In the genomic region with DNA sequence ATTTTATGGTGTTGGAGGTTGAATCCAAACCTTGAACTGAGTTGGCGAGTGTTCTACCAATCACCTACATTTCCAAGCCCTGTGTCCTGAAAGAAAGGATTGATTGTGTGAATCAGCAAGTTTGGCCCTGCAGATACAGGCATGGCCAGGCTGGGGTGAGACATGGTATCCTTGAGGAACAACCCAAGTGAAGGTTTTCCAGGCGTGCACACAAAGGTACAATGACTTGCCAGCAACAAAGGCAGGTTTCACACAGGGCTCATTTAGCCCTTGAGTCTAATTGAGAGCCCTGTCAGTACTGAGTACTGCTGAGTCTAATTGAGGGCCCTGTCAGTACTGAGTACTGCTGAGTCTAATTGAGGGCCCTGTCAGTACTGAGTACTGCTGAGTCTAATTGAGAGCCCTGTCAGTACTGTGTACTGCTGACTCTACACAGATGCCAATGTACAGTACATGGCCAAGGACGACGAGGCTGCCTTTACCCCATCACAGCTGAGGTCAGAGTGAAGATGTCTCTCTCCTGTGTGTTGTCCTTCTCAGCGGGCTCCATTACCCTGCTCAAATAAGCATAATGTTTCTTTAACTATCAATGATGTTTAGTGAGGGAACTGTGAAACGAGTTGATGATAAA, we compare ENCODE assay signal across 15 mouse cellular contexts. TPM values are rescaled to one million over a fixed set of nuclear protein-coding genes. Genes with fewer than 3 reads are reported as not detected.
DNase-seq lines count a peak whose midpoint lies in the region; ATAC-seq lines count a peak whose summit lies in the region.
"Had no signal": no experiment of that assay in that cellular context is flagged by ENCODE, and none has a peak within 500 bp of the region (broad histone marks: within the 10 kb centered on the region; RNA-seq: fewer than 3 reads in every experiment).

No protein-coding gene starts in this region.

- peaks cover 68% of the 10 kb centered on the region for H3K4me1 ChIP-seq in heart, embryonic 12.5 days (replicated peaks)
- H3K4me1 ChIP-seq in liver, embryonic 13.5 days (replicated peaks): peaks cover 55% of the 10 kb centered on the region
- no peaks in the 10 kb centered on the region for H3K4me1 ChIP-seq in forebrain, embryonic 15.5 days

- DNase-seq in heart, adult 18-20 months: no peak
- DNase-seq in liver, embryonic 13.5 days: no peak
- no peak for DNase-seq in liver
- peak; percentile 46 for DNase-seq in adrenal gland, postnatal 14 days
- no peak for DNase-seq in thymus, adult 18-20 months
- DNase-seq: cerebellum, adult 18-20 months; cerebellum, postnatal 36 days; kidney, adult 11 months; kidney, postnatal 4 days; thymus, adult 2 months had no signal

- no peak overlapping the region for H3K27ac ChIP-seq in heart, embryonic 12.5 days (ENCODE audit: poor library complexity, severe bottlenecking)
- H3K27ac ChIP-seq in liver, embryonic 13.5 days: no peak overlapping the region
- H3K27ac ChIP-seq in forebrain, embryonic 15.5 days (replicated peaks): no peak overlapping the region
- H3K27ac ChIP-seq: heart, embryonic 15.5 days had no signal

- 0 out of 2 replicates have a peak, but pooled peaks have one; percentile 25 for ATAC-seq in heart, embryonic 12.5 days (ENCODE audit: insufficient number of reproducible peaks, low FRiP score)
- ATAC-seq in liver, embryonic 13.5 days (ENCODE audit: low read depth): 0 out of 2 replicates have a peak, but pooled peaks have one; percentile 29
- peak; percentile 61; the same call in 1 of the 2 replicates for ATAC-seq in forebrain, embryonic 15.5 days (replicated peaks)
- ATAC-seq: midbrain, embryonic 16.5 days; Patski had no signal

- 56% methylated on average over 6 of the region's 6 CpGs for WGBS in heart, embryonic 12.5 days
- WGBS in liver, embryonic 13.5 days (ENCODE audit: insufficient replicate concordance): 61% methylated on average over 6 of the region's 6 CpGs
- 72% methylated on average over 6 of the region's 6 CpGs for WGBS in forebrain, embryonic 15.5 days

- H3K4me2 ChIP-seq in heart, embryonic 12.5 days: no peak overlapping the region
- no peak overlapping the region for H3K4me2 ChIP-seq in liver, embryonic 13.5 days
- H3K4me2 ChIP-seq in forebrain, embryonic 15.5 days (replicated peaks): no peak overlapping the region
- H3K4me2 ChIP-seq: heart, embryonic 15.5 days had no signal

- H3K9ac ChIP-seq in heart, embryonic 12.5 days: no peak overlapping the region
- H3K9ac ChIP-seq in liver, embryonic 13.5 days: no peak overlapping the region
- H3K9ac ChIP-seq in forebrain, embryonic 15.5 days (replicated peaks): no peak overlapping the region
- H3K9ac ChIP-seq: heart, embryonic 15.5 days had no signal

- no peaks in the 10 kb centered on the region for H3K9me3 ChIP-seq in heart, embryonic 12.5 days (replicated peaks)
- no peaks in the 10 kb centered on the region for H3K9me3 ChIP-seq in liver, embryonic 13.5 days (replicated peaks)
- H3K9me3 ChIP-seq in forebrain, embryonic 15.5 days: no peaks in the 10 kb centered on the region
- H3K9me3 ChIP-seq: heart, embryonic 15.5 days had no signal

- no peaks in the 10 kb centered on the region for H3K36me3 ChIP-seq in heart, embryonic 12.5 days
- no peaks in the 10 kb centered on the region for H3K36me3 ChIP-seq in liver, embryonic 13.5 days
- H3K36me3 ChIP-seq in forebrain, embryonic 15.5 days: no peaks in the 10 kb centered on the region
- H3K36me3 ChIP-seq: heart, embryonic 15.5 days had no signal

- no peak overlapping the region for H3K4me3 ChIP-seq in heart, embryonic 12.5 days
- H3K4me3 ChIP-seq in liver, embryonic 13.5 days (replicated peaks): no peak overlapping the region
- no peak overlapping the region for H3K4me3 ChIP-seq in forebrain, embryonic 15.5 days
- H3K4me3 ChIP-seq: heart, embryonic 15.5 days had no signal

- no peaks in the 10 kb centered on the region for H3K27me3 ChIP-seq in heart, embryonic 12.5 days (replicated peaks)
- H3K27me3 ChIP-seq in liver, embryonic 13.5 days: no peaks in the 10 kb centered on the region
- no peaks in the 10 kb centered on the region for H3K27me3 ChIP-seq in forebrain, embryonic 15.5 days
- H3K27me3 ChIP-seq: heart, embryonic 15.5 days; Patski had no signal

RNA-seq across cellular contexts. Expression of gene Nfkb1, which starts 11.0 kb away (rescaled TPM):
- 14.3 and 16.6 TPM in 2 replicates for polyA plus RNA-seq in heart, embryonic 12.5 days (2016; fragmentation: Nextera tagmentation; extraction: Ambion mirVana)
- 10 to 100 TPM; 30.7 to 33.0 TPM for total RNA-seq in heart, adult 18-20 months (2021)
- 13.9 and 14.1 TPM in 2 replicates for polyA plus RNA-seq in liver, embryonic 13.5 days (2015; fragmentation: Nextera tagmentation; extraction: Ambion mirVana)
- 55.2 and 62.9 TPM in 2 replicates for total RNA-seq in adrenal gland, postnatal 14 days (2021)
- polyA plus RNA-seq in forebrain, embryonic 15.5 days (2015; fragmentation: Nextera tagmentation; extraction: Ambion mirVana): 5.9 and 7.1 TPM in 2 replicates
